Mouse (Mus musculus) midbrain, embryonic 10.5 days (tissue): ENCODE data around the gene Agap1. TPM values are rescaled to one million over a fixed set of nuclear protein-coding genes. Genes with fewer than 3 reads are reported as not detected.
A peak's percentile ranks its signal among the peaks of the same experiment; 100 is the strongest.

ENCODE experiments used
- DNase-seq: peaks from one replicate; pipeline ENCODE4 v3.0.0-alpha.2; 2017; ENCODE audit warnings: low spot score
- H3K27ac ChIP-seq: fragments of 300-500 bp; sonication (generic); replicated peaks from 2 replicates; pipeline ENCODE4 v1.5.1; 2016; ENCODE audit warnings: mild to moderate bottlenecking
- H3K27me3 ChIP-seq: fragments of 300-500 bp; sonication (generic); 2 replicates; pipeline ENCODE4 v1.6.1; 2016; ENCODE audit warnings: low read depth, mild to moderate bottlenecking; ENCODE audit not compliant: poor library complexity, severe bottlenecking
- H3K36me3 ChIP-seq: fragments of 300-500 bp; sonication (generic); 2 replicates; pipeline ENCODE4 v1.6.1; 2016; ENCODE audit warnings: mild to moderate bottlenecking, moderate library complexity
- H3K4me1 ChIP-seq: fragments of 300-500 bp; sonication (generic); 2 replicates; pipeline ENCODE4 v1.6.1; 2016
- H3K4me3 ChIP-seq: fragments of 300-500 bp; sonication (generic); 2 replicates; pipeline ENCODE4 v1.5.1; 2016; ENCODE audit warnings: mild to moderate bottlenecking, moderate library complexity
- H3K9me3 ChIP-seq: fragments of 300-500 bp; sonication (generic); replicated peaks from 2 replicates; pipeline ENCODE4 v1.6.1; 2016; ENCODE audit warnings: mild to moderate bottlenecking
- WGBS: fragments of 180-500 bp; shearing (Covaris S2); methylation state at CpG from one replicate; pipeline ENCODE4 v1.1.7; 2016; 5-methylcytosine and 5-hydroxymethylcytosine counted together
- polyA plus RNA-seq: library from polyadenylated mRNA; unstranded; fragments of >200 nt; fragmentation: Nextera tagmentation; extraction: Ambion mirVana; gene quantifications from 2 replicates; pipeline ENCODE4 v1.2.1, GENCODE M21; 2016

Gene Agap1
- polyA plus RNA-seq, 1 experiment from 2014 or later = 16.6 TPM

- peak; percentile 51 for DNase-seq
- Histone ChIP-seq H3K9me3 (no peaks in the 10 kb centered on the region), H3K4me1 (peaks cover 32% of the 10 kb centered on the region), H3K4me3 (no peak overlapping the region), H3K36me3 (peaks cover 47% of the 10 kb centered on the region), H3K27ac (peak overlapping the region; percentile 30; the same call in 1 of the 2 replicates), H3K27me3 (peaks cover 93% of the 10 kb centered on the region)
- 31% methylated on average over 7 of the region's 7 CpGs for WGBS
Observed at GRCm38 (mm10) chr1:89892281-89892680, 437.7 kb downstream of the Agap1 start.

DNA sequence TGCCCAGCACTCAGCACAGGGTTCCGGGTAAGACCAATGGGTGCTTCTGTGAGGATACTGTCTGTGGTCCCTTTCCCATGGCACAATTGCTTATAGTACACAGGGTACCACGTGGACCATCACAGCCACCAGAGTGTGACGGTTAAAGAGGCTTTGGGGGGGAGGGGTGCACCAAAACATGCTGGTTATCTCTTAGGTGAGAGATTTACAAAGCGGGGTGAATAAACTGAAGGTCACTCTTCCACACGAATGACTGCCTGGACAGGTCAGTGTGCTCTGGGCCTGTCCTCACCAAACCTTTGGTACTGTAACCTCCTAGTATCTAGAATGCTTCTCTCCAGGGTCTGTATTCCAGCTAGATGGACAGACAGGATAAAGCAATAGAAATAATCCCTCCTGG, 441.2 kb downstream of the Agap1 start:
- no peak for DNase-seq
- H3K27ac ChIP-seq = no peak overlapping the region
- H3K4me1 ChIP-seq = peaks cover 32% of the 10 kb centered on the region
- WGBS = 88% methylated on average over 5 of the region's 5 CpGs
- H3K4me3 ChIP-seq = no peak overlapping the region
- peaks cover 12% of the 10 kb centered on the region for H3K36me3 ChIP-seq
- H3K27me3 ChIP-seq = peaks cover 69% of the 10 kb centered on the region
- no peaks in the 10 kb centered on the region for H3K9me3 ChIP-seq

DNA sequence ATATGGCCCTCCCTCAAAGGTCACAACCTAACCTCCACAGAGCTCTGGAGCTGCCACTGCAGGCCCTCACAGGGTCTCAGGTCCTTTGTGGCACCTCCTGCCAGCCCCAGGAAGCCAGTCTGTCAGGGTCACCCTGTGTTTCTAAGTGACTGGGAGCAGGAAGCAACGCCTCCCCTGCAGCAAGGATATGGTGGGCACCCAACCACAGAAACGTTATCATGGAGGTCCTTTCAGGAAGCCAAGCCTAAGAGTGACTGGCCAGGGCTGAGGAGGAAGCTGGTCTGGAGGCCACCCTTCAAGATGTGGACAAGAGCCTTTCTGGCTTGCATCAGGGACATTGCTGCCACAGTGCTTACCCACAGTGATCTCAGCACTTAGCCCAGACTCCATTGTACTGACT, 444.4 kb downstream of the Agap1 start:
- WGBS = 80% methylated on average over 2 of the region's 2 CpGs
- Histone ChIP-seq H3K4me1 (peaks cover 1% of the 10 kb centered on the region; the same call in 1 of the 2 replicates), H3K36me3 (peaks cover 5% of the 10 kb centered on the region; the same call in 1 of the 2 replicates), H3K27ac (no peak overlapping the region), H3K9me3 (no peaks in the 10 kb centered on the region), H3K27me3 (peaks cover 55% of the 10 kb centered on the region), H3K4me3 (no peak overlapping the region)
- no peak for DNase-seq

DNA sequence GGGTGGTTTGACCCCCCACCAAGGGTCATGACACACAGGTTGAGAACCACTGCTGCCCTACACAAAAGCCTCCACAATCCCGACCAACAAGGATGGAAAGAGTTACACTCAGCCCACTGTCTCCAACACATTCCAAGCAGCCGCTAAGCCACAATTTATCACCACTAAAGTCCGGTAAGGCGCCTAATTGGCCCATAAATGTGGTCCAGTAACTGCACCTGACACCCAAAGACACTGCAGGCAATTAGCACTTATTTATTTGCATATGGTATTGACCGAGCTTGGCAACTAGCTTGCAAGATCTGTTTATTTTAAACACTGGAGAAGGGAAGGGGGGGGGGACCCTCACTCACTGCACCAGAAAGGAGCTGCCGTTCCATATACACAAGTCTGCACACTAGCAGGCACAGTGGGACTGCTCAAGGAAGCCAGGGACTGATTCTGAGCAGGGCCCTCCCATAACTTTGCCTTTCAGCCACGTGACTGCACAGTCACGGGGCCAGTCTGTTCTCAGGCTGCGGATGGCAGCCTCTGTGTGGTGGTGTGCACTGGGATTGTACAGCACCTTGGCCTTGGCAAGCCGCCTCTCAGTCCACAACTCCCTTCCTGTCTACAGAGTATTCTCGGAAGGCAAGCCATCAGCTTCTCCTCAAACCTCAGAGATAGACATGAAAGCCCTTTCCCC, 445.3 kb downstream of the Agap1 start:
- 92% methylated on average over 11 of the region's 11 CpGs for WGBS
- no peak for DNase-seq
- Histone ChIP-seq H3K4me1 (no peaks in the 10 kb centered on the region), H3K27me3 (peaks cover 51% of the 10 kb centered on the region), H3K36me3 (peaks cover 5% of the 10 kb centered on the region; the same call in 1 of the 2 replicates), H3K27ac (no peak overlapping the region), H3K4me3 (no peak overlapping the region), H3K9me3 (no peaks in the 10 kb centered on the region)

DNA sequence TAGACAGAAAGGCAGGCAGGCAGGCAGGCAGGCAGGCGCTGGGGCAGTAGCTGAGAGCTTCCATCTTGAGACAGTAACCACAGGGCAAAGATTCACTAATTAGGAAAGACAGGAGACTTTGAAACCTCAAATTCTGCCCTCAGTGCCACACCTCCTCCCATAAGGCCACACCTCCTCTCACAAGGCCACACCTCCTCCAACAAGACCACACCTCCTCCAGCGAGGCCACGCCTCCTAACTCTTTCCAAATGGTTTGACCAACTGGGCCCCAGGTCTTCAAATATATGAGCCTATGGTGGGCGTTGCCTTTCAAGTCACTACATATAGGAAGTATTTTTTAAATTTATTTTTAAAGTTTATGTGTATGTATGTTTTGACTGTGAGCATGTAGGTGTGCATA, 446.8 kb downstream of the Agap1 start:
- WGBS = 84% methylated on average over 4 of the region's 4 CpGs
- H3K36me3 ChIP-seq = no peaks in the 10 kb centered on the region

DNA sequence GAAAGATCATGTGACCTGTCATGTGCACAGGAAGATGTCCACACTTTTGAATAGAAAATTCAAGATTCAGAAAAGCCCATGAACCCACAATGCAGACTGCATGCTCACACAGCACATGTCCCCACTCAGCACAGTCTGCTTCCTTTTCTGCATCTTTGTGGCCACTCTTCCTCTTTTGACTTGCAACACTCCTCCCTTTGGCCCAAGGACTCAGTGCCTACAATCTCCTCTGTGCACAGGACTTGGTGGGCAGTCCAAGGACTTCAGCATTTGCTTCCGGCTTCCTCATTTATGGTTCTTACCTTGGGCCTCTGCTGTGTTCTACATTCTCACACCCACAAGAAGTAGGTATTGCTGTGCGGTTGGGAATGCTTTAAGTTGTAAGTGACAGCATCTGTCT, 447.6 kb downstream of the Agap1 start:
- 91% methylated on average over 2 of the region's 2 CpGs for WGBS
- Histone ChIP-seq H3K36me3 (no peaks in the 10 kb centered on the region), H3K27ac (no peak overlapping the region), H3K4me1 (no peaks in the 10 kb centered on the region), H3K4me3 (no peak overlapping the region), H3K27me3 (peaks cover 34% of the 10 kb centered on the region), H3K9me3 (peaks cover 12% of the 10 kb centered on the region; the same call in 1 of the 2 replicates)
- DNase-seq = no peak

More for the DNA sequence above, 446.8 kb downstream of the Agap1 start:
- no peak for DNase-seq
- no peak overlapping the region for H3K27ac ChIP-seq
- no peaks in the 10 kb centered on the region for H3K4me1 ChIP-seq
- H3K9me3 ChIP-seq = peaks cover 5% of the 10 kb centered on the region; the same call in 1 of the 2 replicates
- peaks cover 37% of the 10 kb centered on the region for H3K27me3 ChIP-seq
- no peak overlapping the region for H3K4me3 ChIP-seq

- Histone ChIP-seq H3K4me3 (no peak overlapping the region), H3K9me3 (peaks cover 15% of the 10 kb centered on the region; the same call in 1 of the 2 replicates), H3K27ac (no peak overlapping the region), H3K27me3 (peaks cover 33% of the 10 kb centered on the region), H3K4me1 (no peaks in the 10 kb centered on the region), H3K36me3 (no peaks in the 10 kb centered on the region)
- 93% methylated on average over 1 of the region's 1 CpGs for WGBS
- DNase-seq = no peak
Observed at GRCm38 (mm10) chr1:89902641-89903040, 448.0 kb downstream of the Agap1 start.

- Histone ChIP-seq H3K27me3 (peaks cover 50% of the 10 kb centered on the region), H3K4me1 (no peaks in the 10 kb centered on the region), H3K9me3 (peaks cover 15% of the 10 kb centered on the region; the same call in 1 of the 2 replicates), H3K4me3 (no peak overlapping the region), H3K36me3 (no peaks in the 10 kb centered on the region), H3K27ac (no peak overlapping the region)
- DNase-seq = no peak
- 90% methylated on average over 8 of the region's 8 CpGs for WGBS
Observed at GRCm38 (mm10) chr1:89909796-89910195, 455.2 kb downstream of the Agap1 start.

DNA sequence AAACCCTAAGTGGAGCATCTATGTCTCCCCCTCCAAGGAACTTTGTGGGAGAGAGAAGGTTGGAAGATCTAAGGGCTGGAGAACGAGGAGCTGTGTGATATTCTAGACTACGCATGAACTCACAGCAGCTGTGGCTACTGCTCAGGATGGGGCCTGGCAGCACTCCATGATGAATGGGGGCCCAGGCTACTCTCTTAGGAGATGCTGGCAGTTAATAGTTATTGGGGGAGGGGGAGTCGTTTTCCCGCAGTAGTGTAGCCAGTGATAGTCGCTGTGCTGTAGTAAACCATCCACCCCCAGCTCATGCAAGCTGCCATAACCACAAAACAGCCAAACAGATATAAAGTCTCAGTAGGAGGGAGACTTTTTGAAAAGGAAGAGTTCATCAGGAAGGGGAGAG, 457.8 kb downstream of the Agap1 start:
- no peaks in the 10 kb centered on the region for H3K36me3 ChIP-seq
- DNase-seq = no peak
- 0 out of 2 replicates have a peak, but pooled peaks cover 2% of the 10 kb centered on the region for H3K9me3 ChIP-seq
- 58% methylated on average over 5 of the region's 5 CpGs for WGBS
- no peak overlapping the region for H3K27ac ChIP-seq
- H3K4me1 ChIP-seq = no peaks in the 10 kb centered on the region
- H3K4me3 ChIP-seq = no peak overlapping the region
- peaks cover 75% of the 10 kb centered on the region for H3K27me3 ChIP-seq

- Histone ChIP-seq H3K4me1 (no peaks in the 10 kb centered on the region), H3K27ac (no peak overlapping the region), H3K27me3 (peaks cover 87% of the 10 kb centered on the region), H3K9me3 (peaks cover 2% of the 10 kb centered on the region; the same call in 1 of the 2 replicates), H3K36me3 (no peaks in the 10 kb centered on the region), H3K4me3 (no peak overlapping the region)
- no peak for DNase-seq
- 73% methylated on average over 4 of the region's 4 CpGs for WGBS
Observed at GRCm38 (mm10) chr1:89913611-89914010, 459.0 kb downstream of the Agap1 start.

DNA sequence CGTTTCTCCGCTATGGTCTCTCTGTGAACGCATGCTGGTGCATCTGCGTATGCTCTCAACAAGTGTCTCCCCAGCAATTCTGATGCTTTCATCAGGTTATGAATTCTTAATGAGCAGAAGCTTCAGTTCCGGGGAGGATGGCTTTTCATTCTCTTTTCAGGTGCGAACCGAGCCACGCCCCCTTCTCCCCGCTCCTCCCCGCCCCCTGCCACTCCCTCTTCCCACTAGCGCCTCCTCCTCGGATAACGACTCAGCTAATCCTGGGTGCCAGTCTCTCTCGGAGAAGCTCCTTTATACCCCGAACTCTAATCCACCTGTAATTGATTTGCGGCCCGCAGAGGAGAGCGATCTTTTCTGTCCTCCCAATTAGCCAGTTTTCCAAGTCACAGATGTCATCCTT, 463.5 kb downstream of the Agap1 start:
- no peak overlapping the region for H3K4me3 ChIP-seq
- H3K4me1 ChIP-seq = peaks cover 17% of the 10 kb centered on the region
- H3K36me3 ChIP-seq = no peaks in the 10 kb centered on the region
- H3K27ac ChIP-seq = no peak overlapping the region
- 21% methylated on average over 17 of the region's 18 CpGs for WGBS
- H3K9me3 ChIP-seq = peaks cover 8% of the 10 kb centered on the region; the same call in 1 of the 2 replicates
- DNase-seq = no peak
- peaks cover 95% of the 10 kb centered on the region for H3K27me3 ChIP-seq

DNA sequence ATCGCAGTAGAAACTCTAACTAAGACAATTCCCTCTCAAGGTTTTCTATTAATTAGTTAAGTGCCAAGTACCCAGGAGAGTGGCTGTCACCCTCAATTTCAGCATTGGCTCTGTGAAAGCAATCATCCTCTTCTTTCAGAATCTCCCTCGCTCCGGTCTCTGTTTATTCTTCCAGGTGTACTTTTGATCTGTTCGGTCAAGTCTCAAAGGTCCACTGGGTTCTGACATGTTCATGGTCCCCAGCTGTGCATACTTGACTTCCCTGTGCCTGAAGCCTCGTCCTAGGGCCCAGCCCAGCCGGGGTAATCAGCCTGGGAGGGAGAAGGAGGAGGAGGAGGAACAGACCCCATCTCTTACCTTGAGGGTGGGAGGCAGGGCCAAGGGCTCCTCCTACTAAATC, 464.6 kb downstream of the Agap1 start:
- H3K27ac ChIP-seq = no peak overlapping the region
- H3K4me1 ChIP-seq = peaks cover 27% of the 10 kb centered on the region
- peaks cover 95% of the 10 kb centered on the region for H3K27me3 ChIP-seq
- H3K36me3 ChIP-seq = no peaks in the 10 kb centered on the region
- no peak for DNase-seq
- no peak overlapping the region for H3K4me3 ChIP-seq
- peaks cover 8% of the 10 kb centered on the region; the same call in 1 of the 2 replicates for H3K9me3 ChIP-seq
- 78% methylated on average over 6 of the region's 6 CpGs for WGBS

DNA sequence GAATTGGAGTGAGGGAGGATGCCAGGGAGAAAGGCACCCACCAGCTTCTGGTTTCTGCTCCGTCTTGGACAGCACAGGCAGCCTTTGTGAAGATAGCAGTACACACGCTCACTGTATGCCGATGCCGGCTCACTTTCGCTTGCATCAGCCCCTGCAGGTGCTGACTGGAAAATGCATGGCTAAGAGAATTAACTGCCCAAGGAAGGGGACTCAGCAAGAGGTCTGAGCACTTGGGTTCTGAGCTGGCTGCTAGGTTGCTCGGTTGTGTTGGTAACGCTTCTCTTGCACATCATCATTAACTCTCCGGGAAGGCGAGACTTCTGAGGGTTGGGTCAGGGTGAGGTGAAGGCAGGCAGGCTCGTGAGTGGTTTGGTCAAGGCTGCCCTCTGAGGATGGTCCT, 467.2 kb downstream of the Agap1 start:
- H3K9me3 ChIP-seq = peaks cover 8% of the 10 kb centered on the region; the same call in 1 of the 2 replicates
- H3K4me1 ChIP-seq = peaks cover 50% of the 10 kb centered on the region
- 0 out of 2 replicates have a peak overlapping the region, but pooled peaks have one; percentile 48 for H3K4me3 ChIP-seq
- H3K27ac ChIP-seq = no peak overlapping the region
- H3K36me3 ChIP-seq = no peaks in the 10 kb centered on the region
- WGBS = 3% methylated on average over 10 of the region's 10 CpGs
- H3K27me3 ChIP-seq = peaks cover 100% of the 10 kb centered on the region
- DNase-seq = no peak
